Mouse (Mus musculus) kidney, adult 2 months (tissue): Measurements from ENCODE around the gene Raly. TPM values are rescaled to one million over a fixed set of nuclear protein-coding genes. Genes with fewer than 3 reads are reported as not detected.

ENCODE experiments used
- DNase-seq: peaks from one replicate; pipeline ENCODE4 v3.0.0; 2021
- H3K27ac ChIP-seq: fragments of 200-500 bp; 2 replicates; pipeline ENCODE4 v1.5.1; 2012; ENCODE audit warnings: low read depth, low read length, control low read depth, inconsistent platforms; ENCODE audit not compliant: insufficient read depth
- H3K27me3 ChIP-seq: fragments of 200-500 bp; replicated peaks from 2 replicates; pipeline ENCODE4 v1.6.1; 2012; ENCODE audit warnings: mild to moderate bottlenecking, moderate library complexity, low read length, inconsistent platforms; ENCODE audit not compliant: control insufficient read depth, insufficient read depth
- H3K36me3 ChIP-seq: fragments of 200-500 bp; 2 replicates; pipeline ENCODE4 v1.6.1; 2012; ENCODE audit warnings: mild to moderate bottlenecking, moderate library complexity, low read length, inconsistent platforms; ENCODE audit not compliant: control insufficient read depth, insufficient read depth
- H3K4me1 ChIP-seq: fragments of 200-500 bp; 2 replicates; pipeline ENCODE4 v1.6.1; 2011; ENCODE audit warnings: low read length; ENCODE audit not compliant: control insufficient read depth, insufficient read depth
- H3K4me3 ChIP-seq: fragments of 200-500 bp; 2 replicates; pipeline ENCODE4 v1.5.1; 2011; ENCODE audit warnings: mild to moderate bottlenecking, low read depth, low read length, control low read depth; ENCODE audit not compliant: insufficient read depth
- CTCF ChIP-seq: fragments of 200-500 bp; conservative IDR thresholded peaks from 2 replicates; pipeline ENCODE4 v1.5.1; 2011; ENCODE audit warnings: low read depth, mild to moderate bottlenecking, control low read depth, low read length, moderate library complexity, mixed read lengths; ENCODE audit not compliant: insufficient read depth, insufficient read length
- POLR2A ChIP-seq: fragments of 200-500 bp; IDR thresholded peaks from one replicate; pipeline ENCODE4 v1.6.1; 2011; ENCODE audit warnings: low read depth, low read length, control low read depth
- WGBS: fragments of 180-500 bp; shearing (Covaris S2); methylation state at CpG from one replicate; pipeline ENCODE4 v1.1.7; 2018; 5-methylcytosine and 5-hydroxymethylcytosine counted together
- polyA plus RNA-seq: library from polyadenylated mRNA; depleted of rRNA; stranded (reverse); fragments of >200 nt; gene quantifications from 2 replicates; pipeline ENCODE4 v1.2.3, GENCODE M21; 2012

The Raly gene
- polyA plus RNA-seq, 1 experiment: 152 TPM

DNA sequence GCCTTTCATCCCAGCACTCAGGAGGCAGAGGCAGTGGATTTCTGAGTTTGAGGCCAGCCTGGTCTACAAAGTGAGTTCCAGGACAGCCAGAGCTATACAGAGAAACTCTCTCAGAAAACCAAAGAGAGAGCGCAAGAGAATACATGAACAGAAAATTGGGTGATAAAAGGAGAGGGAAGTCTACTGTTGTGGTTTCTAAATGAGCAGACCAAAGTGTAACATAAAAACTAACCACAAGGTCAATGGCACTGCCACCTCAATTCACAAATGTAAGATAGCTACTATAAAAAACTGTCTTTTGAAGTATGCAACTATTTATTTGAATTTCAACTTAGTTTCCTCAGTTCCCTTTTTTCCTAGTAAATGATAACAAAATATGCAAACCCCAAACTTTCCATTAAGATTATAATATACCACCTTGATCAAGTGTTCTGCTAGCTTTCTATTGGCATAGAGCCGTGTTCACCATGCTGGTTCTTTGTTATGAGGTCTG is 36.8 kb upstream of the Raly start:
- Histone ChIP-seq H3K27me3 (no peaks in the 10 kb centered on the region), H3K4me3 (no peak overlapping the region), H3K4me1 (no peaks in the 10 kb centered on the region), H3K27ac (no peak overlapping the region), H3K36me3 (no peaks in the 10 kb centered on the region)
- TF ChIP-seq POLR2A (no peak), CTCF (no peak)
- no peak for DNase-seq
- WGBS: 89% methylated on average over 2 of the region's 2 CpGs

DNA sequence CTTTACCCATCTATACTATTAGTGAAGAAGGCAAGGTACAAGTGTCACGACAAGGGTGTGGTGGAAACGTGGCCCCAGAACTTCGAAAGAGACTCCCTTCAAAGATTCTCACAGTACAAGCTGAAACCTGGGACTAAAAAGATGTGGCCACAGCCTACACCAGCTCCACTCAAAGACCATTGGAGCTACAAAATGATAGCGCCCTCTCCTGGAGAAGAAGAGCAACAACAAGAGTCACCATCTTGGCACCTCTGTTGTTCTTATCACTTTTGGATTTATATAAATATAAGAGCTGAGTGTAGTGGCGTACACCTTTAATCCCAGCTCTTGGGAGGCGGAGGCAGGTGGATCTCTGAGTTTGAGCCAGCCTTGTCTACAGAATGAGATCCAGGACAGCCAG is 35.1 kb upstream of the Raly start:
- TF ChIP-seq CTCF (peak; percentile 33), POLR2A (no peak)
- WGBS: 77% methylated on average over 6 of the region's 6 CpGs
- no peak for DNase-seq
- Histone ChIP-seq H3K27ac (no peak overlapping the region), H3K4me1 (no peaks in the 10 kb centered on the region), H3K27me3 (no peaks in the 10 kb centered on the region), H3K36me3 (no peaks in the 10 kb centered on the region), H3K4me3 (no peak overlapping the region)

DNA sequence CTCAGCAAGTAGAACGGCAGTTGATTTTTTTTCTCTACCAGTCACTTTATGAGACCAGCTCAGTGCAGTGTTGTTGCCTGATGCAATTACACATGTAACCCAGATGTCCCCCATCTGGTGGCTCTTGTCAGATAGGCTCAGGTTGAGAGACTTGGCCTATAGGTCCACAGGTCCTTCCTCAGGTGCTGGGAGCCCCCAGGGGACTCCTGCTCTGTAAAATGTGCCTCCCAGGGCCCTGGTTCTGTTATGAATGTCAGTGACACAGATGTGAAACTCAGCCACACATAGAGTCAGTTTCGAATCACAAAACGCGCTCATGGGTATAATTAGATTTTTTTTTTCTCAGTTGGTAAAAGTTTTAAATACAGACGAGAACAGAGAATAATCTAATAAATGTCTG is 33.2 kb upstream of the Raly start:
- no peak overlapping the region for H3K27ac ChIP-seq
- no peak overlapping the region for H3K4me3 ChIP-seq
- WGBS: 86% methylated on average over 5 of the region's 5 CpGs
- no peaks in the 10 kb centered on the region for H3K36me3 ChIP-seq
- no peaks in the 10 kb centered on the region for H3K4me1 ChIP-seq
- no peak for TF ChIP-seq POLR2A
- TF ChIP-seq CTCF: no peak
- DNase-seq: no peak
- no peaks in the 10 kb centered on the region for H3K27me3 ChIP-seq

DNA sequence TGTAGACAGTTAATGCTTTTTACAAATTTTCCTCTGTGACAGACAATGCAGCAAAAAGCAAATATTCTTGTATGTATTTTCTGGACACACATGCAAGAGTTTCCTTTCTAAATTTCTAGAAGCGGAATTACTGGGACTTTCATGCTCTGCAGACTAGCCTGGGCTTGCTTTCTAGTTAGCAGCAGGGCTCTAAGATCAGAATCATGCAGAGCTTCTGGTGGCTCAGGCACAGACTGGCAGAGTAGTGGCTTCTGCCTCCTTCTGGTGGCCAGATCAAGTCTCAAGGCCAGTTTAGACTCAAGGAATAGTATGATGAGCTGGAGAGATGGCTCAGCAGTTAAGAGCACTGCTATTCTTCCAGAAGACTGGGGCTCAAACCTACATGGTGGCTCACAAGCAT is 32.4 kb upstream of the Raly start:
- Histone ChIP-seq H3K36me3 (no peaks in the 10 kb centered on the region), H3K27ac (no peak overlapping the region), H3K4me3 (no peak overlapping the region), H3K4me1 (no peaks in the 10 kb centered on the region), H3K27me3 (no peaks in the 10 kb centered on the region)
- 95% methylated on average over 1 of the region's 1 CpGs for WGBS
- DNase-seq: no peak
- TF ChIP-seq POLR2A (no peak), CTCF (no peak)

DNA sequence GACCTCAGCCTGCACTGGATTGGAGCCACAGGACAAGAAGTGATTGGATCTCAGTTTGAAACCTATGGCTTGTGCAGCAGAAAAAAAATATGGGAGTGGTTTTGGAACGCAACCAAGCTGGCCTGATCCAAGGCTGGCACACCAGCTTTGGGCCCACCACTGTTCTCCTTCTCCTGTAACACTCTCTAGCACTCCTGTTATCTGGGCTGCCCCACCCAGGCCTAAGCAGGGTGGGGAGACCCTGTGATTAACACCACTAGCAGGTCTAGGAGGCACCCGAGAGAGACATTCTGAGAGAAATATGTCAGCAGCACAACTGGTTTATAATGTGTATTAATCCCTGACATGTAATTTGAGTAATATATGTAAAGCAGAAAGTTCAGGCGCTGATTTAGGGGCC is 27.7 kb upstream of the Raly start:
- no peaks in the 10 kb centered on the region for H3K4me1 ChIP-seq
- TF ChIP-seq POLR2A (no peak), CTCF (no peak)
- WGBS: 84% methylated on average over 3 of the region's 3 CpGs
- H3K4me3 ChIP-seq: no peak overlapping the region
- no peak for DNase-seq
- no peak overlapping the region for H3K27ac ChIP-seq
- H3K27me3 ChIP-seq: no peaks in the 10 kb centered on the region
- no peaks in the 10 kb centered on the region for H3K36me3 ChIP-seq

DNA sequence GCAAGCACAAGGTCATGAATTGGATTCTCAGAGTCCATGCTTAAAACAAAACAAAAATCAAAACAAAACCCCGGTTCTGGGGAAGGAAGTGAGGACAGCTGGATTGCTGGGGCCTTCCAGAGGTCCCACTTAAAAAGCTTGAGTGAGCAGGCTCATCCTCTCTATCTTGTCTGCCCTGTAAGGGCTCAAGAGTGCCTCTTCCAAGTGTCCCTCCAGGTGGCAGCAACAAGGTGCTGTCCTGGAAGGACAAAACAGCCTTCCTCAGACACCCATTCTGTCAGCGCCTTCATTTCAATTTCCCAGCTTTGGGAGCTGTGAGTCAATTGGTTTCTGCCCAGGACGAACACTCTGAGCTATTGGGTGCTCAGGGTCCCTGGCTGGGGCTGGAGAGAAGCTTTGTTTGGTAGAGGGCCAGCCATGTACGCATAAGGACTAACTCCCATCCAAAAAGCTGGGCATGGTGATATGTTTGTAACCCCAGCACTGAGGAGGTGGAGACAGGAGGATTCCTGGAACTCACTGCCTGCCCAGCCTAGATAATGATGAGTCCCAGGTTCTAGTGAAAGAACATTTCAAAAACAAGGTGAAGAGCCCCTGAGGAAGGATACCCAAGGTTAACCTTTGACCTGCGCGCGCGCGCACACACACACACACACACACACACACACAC is 25.9 kb upstream of the Raly start:
- H3K27ac ChIP-seq: no peak overlapping the region

DNA sequence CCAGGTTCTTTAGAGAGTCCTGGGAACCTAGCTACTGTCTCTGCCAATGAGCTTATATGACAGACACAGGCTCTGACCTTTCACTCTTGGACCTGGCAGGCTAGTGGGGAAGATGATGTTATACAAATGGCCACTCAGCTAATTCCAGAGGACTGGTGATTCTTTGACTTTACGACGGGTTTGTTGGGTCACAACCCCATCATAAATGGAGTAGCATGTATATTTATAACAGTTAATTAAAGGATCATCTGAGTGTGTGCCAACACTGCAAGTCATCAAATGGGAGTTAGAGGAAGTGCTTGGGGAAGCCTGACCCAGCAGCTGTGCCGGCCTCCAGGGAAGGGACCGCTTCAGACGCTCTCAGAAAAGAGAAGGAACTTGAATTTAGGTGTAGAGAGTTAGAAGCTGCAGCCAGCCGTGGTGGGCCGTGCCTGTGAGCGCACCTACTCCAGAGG is 25.3 kb upstream of the Raly start:
- Histone ChIP-seq H3K27me3 (no peaks in the 10 kb centered on the region), H3K27ac (no peak overlapping the region), H3K36me3 (no peaks in the 10 kb centered on the region), H3K4me1 (no peaks in the 10 kb centered on the region), H3K4me3 (no peak overlapping the region)
- peak; percentile 8 for DNase-seq
- no peak for TF ChIP-seq CTCF
- TF ChIP-seq POLR2A: no peak
- WGBS: 53% methylated on average over 8 of the region's 8 CpGs

More for the DNA sequence above, 25.9 kb upstream of the Raly start:
- no peak overlapping the region for H3K4me3 ChIP-seq
- WGBS: 83% methylated on average over 9 of the region's 9 CpGs
- TF ChIP-seq POLR2A (no peak), CTCF (peak; percentile 48)
- DNase-seq: no peak
- H3K36me3 ChIP-seq: no peaks in the 10 kb centered on the region
- H3K4me1 ChIP-seq: no peaks in the 10 kb centered on the region
- H3K27me3 ChIP-seq: no peaks in the 10 kb centered on the region

DNA sequence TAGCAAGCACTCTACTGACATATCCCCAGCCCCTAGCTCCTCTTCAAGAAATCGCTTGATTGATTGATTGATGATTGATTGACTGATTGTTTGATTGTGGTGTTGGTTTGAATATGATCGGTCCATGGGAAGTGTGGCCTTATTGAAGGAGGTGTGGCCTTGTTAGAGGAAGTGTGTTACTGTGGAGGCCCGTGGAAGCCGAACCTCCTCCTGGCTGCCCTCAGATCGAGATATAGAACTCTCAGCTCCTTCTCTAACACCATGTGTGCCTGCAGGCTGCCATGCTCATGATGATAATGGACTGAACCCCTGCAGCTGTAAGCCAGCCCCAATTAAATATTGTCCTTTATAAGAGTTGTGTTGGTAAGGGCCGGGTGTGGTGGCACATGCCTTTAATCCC is 23.8 kb upstream of the Raly start:
- no peak overlapping the region for H3K27ac ChIP-seq
- no peaks in the 10 kb centered on the region for H3K4me1 ChIP-seq
- 92% methylated on average over 6 of the region's 6 CpGs for WGBS
- no peaks in the 10 kb centered on the region for H3K36me3 ChIP-seq
- TF ChIP-seq CTCF (no peak), POLR2A (no peak)
- no peaks in the 10 kb centered on the region for H3K27me3 ChIP-seq
- no peak overlapping the region for H3K4me3 ChIP-seq
- DNase-seq: no peak
